Mouse (Mus musculus): ENCODE results near the gene Rrp7a. TPM values are rescaled to one million over a fixed set of nuclear protein-coding genes. Genes with fewer than 3 reads are reported as not detected.

Gene Rrp7a
- total and polyA plus RNA-seq, 2 experiments from 2014 or later = 74.4 to 207 TPM

- Histone ChIP-seq H3K9me3 (ENCODE audit: low read length) (no peaks in the 10 kb centered on the region), H3K27ac (no peak overlapping the region), H3K36me3 (ENCODE audit: insufficient read depth, low read length) (0 out of 2 replicates have a peak, but pooled peaks cover 5% of the 10 kb centered on the region), H3K4me2 (ENCODE audit: low read depth, low read length) (no peak overlapping the region), H3K4me1 (ENCODE audit: insufficient read depth, low read length) (0 out of 2 replicates have a peak, but pooled peaks cover 5% of the 10 kb centered on the region), H3K4me3 (ENCODE audit: low read length) (no peak overlapping the region), H3K9ac (replicated peaks; ENCODE audit: low read length) (no peak overlapping the region), H3K27me3 (ENCODE audit: insufficient read depth, low read length) (no peaks in the 10 kb centered on the region)
- ATAC-seq (no peak), DNase-seq (ENCODE audit: low spot score) (peak; percentile 35)
- TF ChIP-seq CTCF (IDR thresholded peaks at IDR 0.05; ENCODE audit: low read depth) = no peak
- WGBS = 82% methylated on average over 7 of the region's 7 CpGs
These were observed 10.7 kb downstream of the Rrp7a start for GRCm38 (mm10) chr15:83111874-83112273.

DNA sequence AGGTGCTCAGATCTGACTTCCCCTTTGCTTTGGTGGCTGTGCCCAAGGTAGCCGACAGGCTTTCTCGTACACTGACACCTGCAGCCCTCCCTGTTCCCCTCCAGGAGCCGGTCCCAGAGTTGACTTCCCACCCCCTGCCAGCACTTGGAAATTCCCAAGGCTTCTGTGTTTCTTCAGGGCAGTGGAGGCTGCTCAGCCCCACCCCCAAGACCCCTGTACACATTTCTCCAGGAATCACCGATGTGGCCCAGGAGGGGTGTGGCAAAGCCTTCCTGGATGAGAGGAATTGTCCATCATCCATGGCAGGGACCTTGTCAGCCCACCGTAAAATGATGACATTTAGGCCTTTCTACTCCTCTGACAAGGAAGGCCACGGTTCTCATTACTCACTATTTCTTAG lies 11.3 kb downstream of the Rrp7a start:
- H3K4me3 ChIP-seq (ENCODE audit: low read length) = no peak overlapping the region
- ATAC-seq (no peak), DNase-seq (ENCODE audit: low spot score) (no peak)
- 0 out of 2 replicates have a peak, but pooled peaks cover 5% of the 10 kb centered on the region for H3K4me1 ChIP-seq (ENCODE audit: insufficient read depth, low read length)
- no peaks in the 10 kb centered on the region for H3K9me3 ChIP-seq (ENCODE audit: low read length)
- H3K36me3 ChIP-seq (ENCODE audit: insufficient read depth, low read length) = 0 out of 2 replicates have a peak, but pooled peaks cover 5% of the 10 kb centered on the region
- 52% methylated on average over 6 of the region's 6 CpGs for WGBS
- no peak overlapping the region for H3K27ac ChIP-seq
- H3K27me3 ChIP-seq (ENCODE audit: insufficient read depth, low read length) = no peaks in the 10 kb centered on the region
- no peak for TF ChIP-seq CTCF (IDR thresholded peaks at IDR 0.05; ENCODE audit: low read depth)
- H3K9ac ChIP-seq (replicated peaks; ENCODE audit: low read length) = no peak overlapping the region
- no peak overlapping the region for H3K4me2 ChIP-seq (ENCODE audit: low read depth, low read length)

DNA sequence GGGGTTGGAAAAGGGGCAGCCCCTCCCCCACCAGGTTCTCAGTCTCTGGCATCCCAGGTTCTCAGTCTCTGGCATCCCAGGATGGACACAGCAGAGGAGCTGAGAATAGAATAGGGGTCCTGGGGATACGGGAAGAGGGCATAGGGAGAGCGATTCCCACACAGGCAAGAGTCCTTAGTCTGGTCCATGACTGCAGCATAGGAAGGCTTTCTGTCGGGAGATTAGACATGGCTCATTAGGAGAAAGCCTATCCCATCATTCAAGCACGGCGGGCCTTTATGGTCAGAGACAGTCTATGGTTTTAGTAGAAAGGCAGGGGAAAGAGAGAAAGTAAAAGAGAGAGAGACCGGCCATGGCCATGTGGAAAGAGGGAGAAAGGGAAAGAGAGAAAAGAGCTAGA lies 14.8 kb downstream of the Rrp7a start:
- no peaks in the 10 kb centered on the region for H3K27me3 ChIP-seq (ENCODE audit: insufficient read depth, low read length)
- H3K9me3 ChIP-seq (ENCODE audit: low read length) = no peaks in the 10 kb centered on the region
- no peak for TF ChIP-seq CTCF (IDR thresholded peaks at IDR 0.05; ENCODE audit: low read depth)
- H3K4me2 ChIP-seq (ENCODE audit: low read depth, low read length) = no peak overlapping the region
- ATAC-seq (no peak), DNase-seq (ENCODE audit: low spot score) (no peak)
- WGBS = 23% methylated on average over 6 of the region's 6 CpGs
- 0 out of 2 replicates have a peak, but pooled peaks cover 2% of the 10 kb centered on the region for H3K4me1 ChIP-seq (ENCODE audit: insufficient read depth, low read length)
- no peaks in the 10 kb centered on the region for H3K36me3 ChIP-seq (ENCODE audit: insufficient read depth, low read length)
- no peak overlapping the region for H3K27ac ChIP-seq
- H3K4me3 ChIP-seq (ENCODE audit: low read length) = no peak overlapping the region
- no peak overlapping the region for H3K9ac ChIP-seq (replicated peaks; ENCODE audit: low read length)

- ATAC-seq = no peak
- Histone ChIP-seq H3K36me3 (ENCODE audit: insufficient read depth, low read length) (no peaks in the 10 kb centered on the region), H3K27me3 (ENCODE audit: insufficient read depth, low read length) (no peaks in the 10 kb centered on the region), H3K4me2 (ENCODE audit: low read depth, low read length) (no peak overlapping the region), H3K27ac (no peak overlapping the region), H3K4me1 (ENCODE audit: insufficient read depth, low read length) (no peaks in the 10 kb centered on the region), H3K9ac (replicated peaks; ENCODE audit: low read length) (no peak overlapping the region), H3K9me3 (ENCODE audit: low read length) (no peaks in the 10 kb centered on the region), H3K4me3 (ENCODE audit: low read length) (no peak overlapping the region)
- TF ChIP-seq CTCF (IDR thresholded peaks at IDR 0.05; ENCODE audit: low read depth) = no peak
- WGBS = 84% methylated on average over 6 of the region's 6 CpGs
- no peak for DNase-seq (ENCODE audit: low spot score)
These were observed 16.2 kb downstream of the Rrp7a start for GRCm38 (mm10) chr15:83106426-83106825.

- WGBS = 48% methylated on average over 1 of the region's 1 CpGs
- TF ChIP-seq CTCF (IDR thresholded peaks at IDR 0.05; ENCODE audit: low read depth) = no peak
These were observed 19.5 kb downstream of the Rrp7a start for GRCm38 (mm10) chr15:83103111-83103510.

GRCm38 (mm10) chr15:83100332-83100662 lies 22.3 kb downstream of the Rrp7a start:
- Histone ChIP-seq H3K27me3 (ENCODE audit: insufficient read depth, low read length) (no peaks in the 10 kb centered on the region; the same call in 1 of the 2 replicates), H3K9ac (replicated peaks; ENCODE audit: low read length) (peak overlapping the region; percentile 47), H3K36me3 (ENCODE audit: insufficient read depth, low read length) (no peaks in the 10 kb centered on the region), H3K4me1 (ENCODE audit: insufficient read depth, low read length) (0 out of 2 replicates have a peak, but pooled peaks cover 6% of the 10 kb centered on the region), H3K9me3 (ENCODE audit: low read length) (no peaks in the 10 kb centered on the region), H3K4me3 (ENCODE audit: low read length) (peak overlapping the region; percentile 35), H3K4me2 (ENCODE audit: low read depth, low read length) (peak overlapping the region; percentile 64), H3K27ac (no peak overlapping the region)
- WGBS = 4% methylated on average over 8 of the region's 8 CpGs
- ATAC-seq (no peak), DNase-seq (ENCODE audit: low spot score) (no peak)
- TF ChIP-seq CTCF (IDR thresholded peaks at IDR 0.05; ENCODE audit: low read depth) = no peak

More at GRCm38 (mm10) chr15:83103111-83103510, 19.5 kb downstream of the Rrp7a start:
- no peaks in the 10 kb centered on the region for H3K36me3 ChIP-seq (ENCODE audit: insufficient read depth, low read length)
- no peak overlapping the region for H3K27ac ChIP-seq
- DNase-seq (ENCODE audit: low spot score) = no peak
- H3K9ac ChIP-seq (replicated peaks; ENCODE audit: low read length) = no peak overlapping the region
- no peak overlapping the region for H3K4me2 ChIP-seq (ENCODE audit: low read depth, low read length)
- H3K27me3 ChIP-seq (ENCODE audit: insufficient read depth, low read length) = no peaks in the 10 kb centered on the region; the same call in 1 of the 2 replicates
- H3K4me3 ChIP-seq (ENCODE audit: low read length) = no peak overlapping the region
- H3K4me1 ChIP-seq (ENCODE audit: insufficient read depth, low read length) = 0 out of 2 replicates have a peak, but pooled peaks cover 6% of the 10 kb centered on the region
- ATAC-seq = no peak
- no peaks in the 10 kb centered on the region for H3K9me3 ChIP-seq (ENCODE audit: low read length)

DNA sequence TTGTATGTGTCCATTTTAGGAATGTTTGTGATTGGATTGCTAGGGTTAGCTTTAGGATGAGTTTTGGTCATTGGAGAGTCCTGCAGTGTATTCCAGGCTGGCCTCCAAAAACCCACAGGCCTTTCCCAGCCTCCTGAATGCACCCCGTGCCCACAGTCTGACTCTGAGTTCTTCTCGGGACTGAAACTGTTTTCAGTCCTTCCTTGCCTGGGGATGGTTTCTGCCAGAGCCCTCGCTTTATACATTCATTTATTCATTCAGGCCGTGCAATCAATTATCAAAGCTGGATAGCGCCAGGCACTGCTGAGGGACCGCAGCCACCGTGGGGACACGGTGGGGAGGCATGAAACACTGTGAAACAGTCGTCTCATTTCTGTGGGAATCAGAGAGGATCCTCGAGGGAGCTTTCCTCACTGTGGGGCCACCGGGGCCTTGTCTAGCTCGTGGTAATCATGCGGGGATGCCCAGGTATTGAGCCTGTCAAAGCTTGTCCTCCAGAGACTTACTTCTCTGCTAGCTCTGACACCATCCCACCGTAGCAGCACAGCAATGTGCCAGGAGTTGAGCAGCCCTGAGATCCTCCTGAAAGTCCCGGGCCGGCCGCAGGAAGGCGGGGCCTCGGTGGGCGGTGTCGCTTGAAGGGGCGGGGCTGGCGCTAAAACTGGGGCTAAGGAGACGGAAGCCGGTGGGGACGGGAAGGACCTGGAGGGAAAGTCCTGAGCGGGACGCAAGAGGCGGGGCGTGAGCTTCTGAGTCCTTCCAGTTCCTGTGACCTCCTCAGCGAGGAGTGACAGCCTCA lies 22.9 kb downstream of the Rrp7a start:
- Histone ChIP-seq H3K36me3 (ENCODE audit: insufficient read depth, low read length) (no peaks in the 10 kb centered on the region), H3K9me3 (ENCODE audit: low read length) (no peaks in the 10 kb centered on the region), H3K9ac (replicated peaks; ENCODE audit: low read length) (peak overlapping the region; percentile 47), H3K4me1 (ENCODE audit: insufficient read depth, low read length) (0 out of 2 replicates have a peak, but pooled peaks cover 6% of the 10 kb centered on the region), H3K4me2 (ENCODE audit: low read depth, low read length) (peak overlapping the region; percentile 64), H3K27me3 (ENCODE audit: insufficient read depth, low read length) (no peaks in the 10 kb centered on the region; the same call in 1 of the 2 replicates), H3K4me3 (ENCODE audit: low read length) (peak overlapping the region; percentile 35), H3K27ac (no peak overlapping the region)
- ATAC-seq = peak; percentile 81
- 4% methylated on average over 31 of the region's 31 CpGs for WGBS
- no peak for TF ChIP-seq CTCF (IDR thresholded peaks at IDR 0.05; ENCODE audit: low read depth)
- peak; percentile 68 for DNase-seq (ENCODE audit: low spot score)
